Mouse (Mus musculus) lung, adult 2 months (tissue): ENCODE data around the gene Ccng2.

Experiments used
- CTCF ChIP-seq: fragments of 200-500 bp; IDR thresholded peaks from 2 replicates; pipeline ENCODE4 v1.5.1; 2011; ENCODE audit warnings: mild to moderate bottlenecking, low read length, control low read depth; ENCODE audit not compliant: insufficient read depth
- POLR2A ChIP-seq: fragments of 200-500 bp; IDR thresholded peaks from 2 replicates; pipeline ENCODE4 v1.6.1; 2011; ENCODE audit warnings: low read depth, mild to moderate bottlenecking, control low read depth, low read length, borderline replicate concordance; ENCODE audit errors: extremely low read depth

DNA sequence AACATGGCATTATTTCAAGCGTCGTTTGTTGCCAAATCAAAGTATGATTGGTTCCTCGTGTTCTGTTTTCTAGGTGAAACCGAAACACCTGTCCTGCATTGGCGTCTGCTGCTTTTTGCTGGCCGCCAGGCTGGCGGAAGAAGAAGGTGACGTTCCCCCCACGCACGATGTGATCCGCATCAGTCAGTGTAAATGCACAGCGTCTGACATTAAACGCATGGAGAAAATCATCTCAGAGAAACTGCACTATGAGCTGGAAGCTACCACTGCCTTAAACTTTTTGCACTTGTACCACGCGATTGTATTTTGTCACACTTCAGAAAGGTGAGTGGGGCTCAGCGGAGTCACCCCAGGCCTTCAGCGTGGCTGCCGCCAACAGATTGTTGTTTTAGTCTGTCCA, 3.7 kb downstream of the Ccng2 start:
- TF ChIP-seq POLR2A = no peak
- no peak for TF ChIP-seq CTCF
